Mouse (Mus musculus): ENCODE results near the gene Crygb.

DNA sequence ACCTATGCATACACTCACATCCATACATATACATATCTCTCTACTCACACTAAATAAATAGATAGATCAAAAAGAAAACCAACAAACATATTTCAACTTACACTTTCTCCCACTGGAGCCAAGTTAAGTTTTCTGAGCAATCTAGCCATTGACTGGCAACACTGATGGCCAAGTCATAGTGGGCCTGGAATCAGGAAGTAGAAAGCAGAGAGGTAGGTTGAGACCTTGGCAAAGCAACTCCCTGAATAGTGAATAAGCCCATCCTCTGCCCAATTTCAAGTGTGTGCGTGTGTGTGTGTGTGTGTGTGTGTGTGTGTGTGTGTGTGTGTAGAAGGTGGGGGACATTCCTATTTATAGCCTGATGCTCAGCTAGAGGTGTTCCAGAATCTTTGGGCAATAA is 37.4 kb upstream of the Crygb start, which contains the start of gene Gm28845:
- TF ChIP-seq CTCF (IDR thresholded peaks at IDR 0.05; ENCODE audit: low read depth) (no peak), EP300 (IDR thresholded peaks at IDR 0.05; ENCODE audit: low read depth) (no peak)
